Mouse (Mus musculus) lung, postnatal 10 days (tissue): ENCODE measurements around the gene Mybphl.

ENCODE experiments used
- DNase-seq: peaks from one replicate; pipeline ENCODE4 v3.0.0; 2021

Gene Mybphl

GRCm38 (mm10) chr3:108364270-108364995 is at the start of gene Mybphl:
Mybphl (plus strand) TSS chr3:108364911.
- no peak for DNase-seq

- DNase-seq: no peak
These were observed 46.2 kb upstream of the Mybphl start for GRCm38 (mm10) chr3:108318517-108318916.

GRCm38 (mm10) chr3:108321671-108322070 is 43.0 kb upstream of the Mybphl start:
- DNase-seq: no peak

GRCm38 (mm10) chr3:108322136-108322535 is 42.6 kb upstream of the Mybphl start:
- no peak for DNase-seq

- DNase-seq: peak; percentile 47
These were observed 41.7 kb upstream of the Mybphl start for GRCm38 (mm10) chr3:108322962-108323361.

- DNase-seq: no peak
These were observed 39.9 kb upstream of the Mybphl start for GRCm38 (mm10) chr3:108324837-108325236.

GRCm38 (mm10) chr3:108325521-108325920 is 39.2 kb upstream of the Mybphl start:
- DNase-seq: no peak

- peak; percentile 74 for DNase-seq
These were observed 37.4 kb upstream of the Mybphl start for GRCm38 (mm10) chr3:108327275-108327674.

- peak; percentile 71 for DNase-seq
These were observed 36.8 kb upstream of the Mybphl start for GRCm38 (mm10) chr3:108327916-108328315.

GRCm38 (mm10) chr3:108328441-108328841 is 36.3 kb upstream of the Mybphl start:
- DNase-seq: peak; percentile 89

GRCm38 (mm10) chr3:108330812-108331211 is 33.9 kb upstream of the Mybphl start:
- no peak for DNase-seq

- no peak for DNase-seq
These were observed 27.8 kb upstream of the Mybphl start for GRCm38 (mm10) chr3:108336878-108337277.

- DNase-seq: no peak
These were observed 23.7 kb upstream of the Mybphl start for GRCm38 (mm10) chr3:108341040-108341439.

- peak; percentile 79 for DNase-seq
These were observed 22.5 kb upstream of the Mybphl start for GRCm38 (mm10) chr3:108342185-108342584.

GRCm38 (mm10) chr3:108345855-108346254 is 18.9 kb upstream of the Mybphl start:
- no peak for DNase-seq

- no peak for DNase-seq
These were observed 16.3 kb upstream of the Mybphl start for GRCm38 (mm10) chr3:108348376-108348775.

GRCm38 (mm10) chr3:108355245-108355644 is 9.5 kb upstream of the Mybphl start:
- DNase-seq: no peak

- no peak for DNase-seq
These were observed 7.7 kb upstream of the Mybphl start for GRCm38 (mm10) chr3:108357051-108357450.

GRCm38 (mm10) chr3:108358445-108358844 is 6.3 kb upstream of the Mybphl start:
- no peak for DNase-seq

- no peak for DNase-seq
These were observed 3.8 kb upstream of the Mybphl start for GRCm38 (mm10) chr3:108360894-108361293.

- DNase-seq: peak; percentile 19
These were observed 1.1 kb upstream of the Mybphl start for GRCm38 (mm10) chr3:108363626-108364025.

GRCm38 (mm10) chr3:108367173-108367572 is 2.5 kb downstream of the Mybphl start:
- peak; percentile 29 for DNase-seq

GRCm38 (mm10) chr3:108367828-108368227 is 3.1 kb downstream of the Mybphl start:
- no peak for DNase-seq

GRCm38 (mm10) chr3:108368721-108369120 is 4.0 kb downstream of the Mybphl start:
- no peak for DNase-seq

- DNase-seq: peak; percentile 66
These were observed 7.6 kb downstream of the Mybphl start for GRCm38 (mm10) chr3:108372274-108372673.
